Mouse (Mus musculus) layer of hippocampus, postnatal 10 days (tissue): ENCODE data around the gene Pakap. TPM values are rescaled to one million over a fixed set of nuclear protein-coding genes. Genes with fewer than 3 reads are reported as not detected.
"Not testable (repeated sequence)": the region's sequence is repeated elsewhere in the genome, so short reads cannot be mapped to it uniquely, and the experiment has no call there.

Experiments
- DNase-seq, 2 experiments: peaks; one replicate each; pipeline ENCODE4 v3.0.0; 2021; ENCODE audit warnings: low spot score in 2 of 2
- total RNA-seq, 2 experiments: library from RNA; stranded (reverse); gene quantifications; 2 replicates each; pipeline ENCODE4 v1.2.3; 2021

Gene Pakap
- total RNA-seq, 2 experiments from 2014 or later: 20.9 to 25.3 TPM

DNA sequence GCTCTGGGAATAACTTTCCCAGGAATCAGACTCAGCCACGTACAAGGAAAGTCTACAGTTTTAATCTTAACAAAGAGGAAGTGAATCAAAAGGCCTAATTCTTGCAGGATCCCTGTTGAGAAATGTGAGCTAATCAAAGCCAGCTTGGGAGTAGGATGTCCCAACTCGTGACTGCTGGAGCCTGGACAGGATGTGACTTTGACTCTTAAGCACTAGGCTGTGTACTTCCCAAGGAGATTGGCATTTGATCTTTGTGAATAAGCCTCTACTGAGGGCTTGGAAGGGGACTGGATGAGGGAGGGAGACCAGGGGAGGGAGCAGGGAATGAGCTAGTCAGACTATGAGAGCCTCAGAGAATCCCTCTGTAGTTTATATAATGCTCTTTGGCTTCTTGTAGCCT lies 298.1 kb downstream of the Pakap start:
- DNase-seq: no peak

DNA sequence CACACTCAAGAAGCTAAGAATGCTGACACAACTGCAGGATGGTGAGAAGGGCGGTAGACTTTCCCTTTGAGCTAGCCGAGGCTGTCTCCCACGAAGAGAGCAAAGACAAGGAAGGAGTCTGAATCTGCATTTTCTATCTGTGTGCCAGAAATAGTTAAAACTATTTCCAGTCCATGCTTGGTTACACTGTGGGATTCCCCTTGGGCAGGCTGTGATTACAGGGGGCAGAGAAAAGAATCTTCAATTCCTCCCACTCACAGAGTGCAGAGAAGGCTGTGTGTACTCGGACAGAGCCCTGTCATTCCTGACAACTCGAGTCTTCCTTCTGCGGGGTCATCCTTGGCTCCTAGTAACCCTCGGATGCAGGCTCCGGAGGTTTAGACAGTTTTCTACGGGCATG lies 299.0 kb downstream of the Pakap start:
- no peak for DNase-seq

DNA sequence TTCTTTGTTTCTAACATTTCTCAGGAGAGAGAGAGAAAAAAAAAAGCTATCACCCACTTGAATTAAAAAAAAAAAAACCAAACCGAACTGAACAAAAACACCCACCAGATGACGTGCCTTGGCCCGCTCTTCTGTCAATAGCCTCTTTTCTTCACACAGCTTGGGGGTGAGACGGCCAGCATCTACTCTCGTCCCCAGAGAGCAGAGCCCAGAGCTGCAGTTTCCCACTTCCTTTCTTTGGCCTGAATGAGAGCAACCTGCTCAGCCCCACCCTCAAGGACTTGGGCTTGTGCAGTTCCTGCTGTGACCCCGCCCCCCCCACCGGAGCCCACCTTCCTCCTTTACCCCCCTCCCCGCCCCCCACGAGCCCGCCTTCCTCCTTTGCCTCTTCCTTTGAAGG lies 299.5 kb downstream of the Pakap start:
- DNase-seq: no peak

DNA sequence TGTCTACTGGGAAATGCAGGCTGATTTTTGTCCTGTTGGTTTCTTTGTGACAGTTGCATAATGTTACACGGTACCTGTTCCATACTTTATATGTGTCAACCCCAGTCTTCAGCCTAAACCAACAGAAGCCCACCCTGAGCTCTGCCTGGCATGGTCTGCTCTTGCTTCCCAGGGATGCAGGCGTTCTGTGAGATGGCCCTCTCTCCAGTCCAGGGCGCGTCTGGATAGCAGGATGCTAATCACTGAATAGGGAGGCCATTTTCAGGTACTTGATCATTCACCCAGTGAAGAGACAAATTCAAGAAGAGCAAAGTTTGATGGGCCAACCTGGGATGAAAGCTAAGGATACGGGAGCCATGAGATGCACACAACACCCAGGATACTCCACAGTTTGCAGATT lies 311.2 kb downstream of the Pakap start:
- no peak for DNase-seq

DNA sequence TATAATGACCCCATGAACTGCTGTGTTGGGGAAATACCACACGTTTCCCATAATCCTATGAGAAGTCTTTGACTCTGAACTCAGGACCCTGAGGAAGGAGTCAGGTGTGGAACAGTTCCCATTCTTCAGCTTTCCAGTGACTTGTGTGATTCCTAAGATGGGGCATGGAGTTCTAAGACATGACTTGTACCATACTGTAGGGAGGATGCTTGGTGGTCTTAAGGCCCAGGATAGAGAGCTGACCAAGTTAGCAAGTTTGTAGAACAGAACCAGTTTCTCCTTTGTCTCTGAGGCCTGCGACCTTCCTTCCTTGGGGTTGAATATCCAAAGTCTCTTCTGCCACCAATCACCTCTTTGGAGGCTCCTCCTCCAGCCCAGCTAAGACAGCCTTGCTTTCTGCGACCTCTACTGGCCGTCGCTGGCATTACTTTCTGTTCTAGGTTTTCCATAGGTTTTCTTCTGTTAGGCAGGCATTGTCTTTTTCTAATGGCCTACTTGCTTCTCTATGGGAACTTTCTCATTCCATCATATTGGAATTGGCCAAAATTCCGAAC lies 311.9 kb downstream of the Pakap start:
- DNase-seq: peak; percentile 82 to 83

DNA sequence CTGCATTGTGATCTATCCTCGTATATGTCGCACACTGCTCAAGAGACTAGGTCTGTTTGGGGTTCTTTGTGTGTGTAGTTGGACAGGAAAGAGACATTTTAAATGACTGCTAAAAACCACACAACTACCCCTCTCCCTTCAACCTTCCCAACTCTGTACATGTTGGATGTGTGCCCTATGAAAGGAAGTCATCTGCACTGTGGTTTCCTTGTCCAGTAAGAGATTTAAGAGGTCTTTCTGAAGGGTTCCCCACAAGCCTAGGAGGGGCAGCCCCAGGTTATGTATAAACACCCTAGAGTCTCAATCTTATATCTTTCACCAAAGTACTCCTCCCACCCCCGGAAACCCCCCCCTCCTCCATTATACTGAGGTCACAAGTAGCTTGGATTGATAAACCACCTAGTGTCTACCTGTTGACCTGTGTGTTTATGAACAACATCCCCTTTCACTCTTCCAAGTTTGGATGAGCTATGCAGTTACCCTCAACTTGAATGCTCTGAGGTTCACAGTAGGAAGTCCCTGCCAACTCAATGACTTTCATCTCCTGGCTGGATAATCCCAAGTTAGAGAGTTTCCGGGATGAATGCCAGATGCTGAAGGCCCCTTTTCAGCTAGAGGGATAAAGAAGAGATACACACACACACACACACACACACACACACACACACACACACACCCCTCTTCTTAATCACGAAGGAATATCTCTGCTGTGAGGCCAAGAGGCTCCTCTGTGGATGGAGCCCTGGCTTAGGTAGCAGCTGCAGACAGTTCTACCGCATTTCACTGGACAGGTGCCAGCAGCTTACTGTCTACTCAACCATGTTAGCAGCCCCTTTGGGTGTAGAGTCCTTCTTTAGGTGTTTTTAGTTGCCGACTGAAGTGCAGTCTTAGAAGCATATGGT lies 315.8 kb downstream of the Pakap start:
- DNase-seq: no peak

DNA sequence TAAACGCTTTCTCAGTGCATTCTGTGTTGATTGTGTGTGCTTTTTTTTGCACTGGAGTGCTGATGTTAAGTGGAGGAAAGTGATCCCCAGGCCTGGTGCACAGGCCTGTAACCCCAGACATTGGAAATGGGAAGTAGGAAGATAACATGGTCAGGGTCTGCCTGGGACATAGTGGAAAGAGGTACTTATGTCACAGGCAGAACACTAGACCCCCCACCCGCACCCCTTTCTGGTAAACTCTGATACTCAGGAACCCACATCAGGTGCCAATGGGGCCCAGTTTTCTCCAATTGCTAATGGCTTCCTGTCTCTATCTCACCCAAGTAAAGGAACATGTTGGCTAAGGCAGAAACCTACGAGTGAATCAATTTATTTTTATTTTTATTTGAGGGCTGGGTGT lies 316.5 kb downstream of the Pakap start:
- DNase-seq: no peak

DNA sequence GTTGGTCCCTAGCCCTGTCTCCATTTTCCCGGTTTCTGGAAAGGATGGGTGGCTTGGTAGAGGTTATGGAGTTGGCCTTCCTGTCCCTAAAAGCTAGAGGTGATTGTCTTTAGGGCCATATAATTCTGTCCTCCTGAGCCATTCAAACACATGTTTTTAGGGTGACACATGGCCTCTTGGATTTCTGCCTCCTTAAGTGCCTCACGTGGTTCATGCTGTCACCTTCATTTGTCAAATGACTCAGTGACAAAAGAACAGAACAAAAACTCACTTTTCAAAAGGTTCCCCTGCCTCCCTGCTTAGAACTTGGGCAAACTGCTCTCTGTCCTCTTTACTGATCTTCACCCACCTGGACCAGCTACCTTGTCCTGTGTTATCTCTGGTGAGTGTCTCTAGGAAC lies 317.2 kb downstream of the Pakap start:
- no peak for DNase-seq

DNA sequence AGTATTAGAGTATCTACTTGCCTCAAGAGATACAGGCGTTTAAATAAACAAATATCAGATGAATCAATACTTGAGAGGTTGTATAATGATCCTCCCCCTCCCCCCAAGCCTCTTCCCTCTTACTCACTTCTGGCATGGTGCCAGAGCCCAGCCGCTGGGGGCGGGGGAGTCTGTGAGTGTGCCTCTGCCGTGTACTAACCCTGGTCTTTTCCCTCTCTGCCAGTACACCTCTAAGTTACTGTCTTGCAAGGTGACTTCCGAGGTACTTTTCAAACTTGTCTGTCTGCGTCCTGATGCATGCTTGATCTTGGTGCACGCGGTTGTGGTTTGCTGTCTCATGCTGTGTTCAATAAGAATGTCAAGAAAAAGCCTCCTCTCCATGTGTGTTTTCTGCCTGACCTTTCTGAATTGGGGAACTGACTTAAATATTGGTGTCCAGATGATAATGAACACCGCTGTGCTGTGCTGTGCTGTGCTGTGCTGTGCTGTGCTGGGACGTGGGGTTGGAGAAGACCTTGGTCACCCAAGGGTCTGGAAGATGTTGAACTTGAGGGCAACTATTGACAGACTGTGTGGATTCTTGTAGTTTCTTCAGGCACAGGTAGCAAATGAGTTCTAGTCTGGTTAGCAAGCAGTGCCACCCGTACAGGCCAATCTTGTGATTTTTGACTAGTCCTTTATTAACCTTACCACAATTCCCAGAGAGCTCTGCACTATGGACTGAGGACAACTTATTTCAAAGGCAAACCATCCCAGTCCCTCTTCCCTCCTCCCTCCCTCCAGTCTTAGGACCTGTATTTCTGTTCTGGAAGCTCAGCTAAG lies 318.3 kb downstream of the Pakap start:
- DNase-seq: no peak

DNA sequence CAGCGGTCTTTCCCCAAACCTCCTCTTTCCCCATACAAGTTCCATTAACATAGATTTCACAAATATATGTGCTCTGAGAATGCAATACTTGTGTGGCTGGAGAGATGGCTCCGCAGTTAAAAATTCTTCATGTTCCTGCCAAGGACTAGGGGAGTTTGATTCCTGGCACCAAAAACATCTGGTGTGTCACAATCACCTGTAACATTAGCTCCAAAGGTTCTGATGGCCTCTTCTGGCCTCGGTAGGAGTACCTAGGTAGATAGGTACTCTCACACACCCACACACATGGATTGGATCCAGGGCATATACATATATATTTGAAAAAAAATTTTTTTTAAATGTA lies 318.9 kb downstream of the Pakap start:
- no peak for DNase-seq

DNA sequence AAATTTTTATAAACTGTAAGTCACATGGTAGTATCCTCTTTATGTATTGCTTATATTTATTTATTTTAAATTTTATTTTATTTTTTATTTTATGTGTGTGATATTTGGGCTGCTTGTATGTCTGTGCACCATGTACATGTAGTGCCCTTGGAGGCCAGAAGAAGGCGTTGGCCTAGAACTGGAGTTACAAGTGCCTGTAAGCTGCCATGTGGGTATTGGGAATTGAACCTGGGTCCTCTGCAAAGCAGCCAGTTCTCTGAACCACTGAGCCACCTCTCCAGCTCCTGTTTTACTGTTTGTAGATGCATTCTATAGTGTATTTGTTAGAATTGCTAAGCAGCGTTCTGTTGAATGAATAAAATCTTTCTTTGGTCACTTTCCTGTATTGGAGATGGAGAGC lies 320.3 kb downstream of the Pakap start:
- no peak for DNase-seq

DNA sequence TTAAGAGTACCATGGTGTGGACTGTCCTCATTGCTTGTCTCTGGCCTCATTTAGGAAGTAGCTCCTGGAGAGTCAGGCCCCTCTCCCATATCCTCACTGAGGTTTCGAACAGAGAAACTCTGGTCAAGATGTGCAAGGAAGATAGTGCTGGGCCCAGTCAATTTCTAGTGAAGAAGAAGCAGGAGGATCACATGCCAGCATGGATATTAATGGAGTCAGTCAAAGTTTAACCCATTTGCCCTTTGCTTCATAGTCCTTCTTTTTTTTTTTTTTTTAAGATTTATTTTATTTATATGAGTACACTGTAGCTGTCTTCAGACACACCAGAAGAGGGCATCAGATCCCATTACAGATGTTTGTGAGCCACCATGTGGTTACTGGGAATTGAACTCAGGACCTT lies 321.0 kb downstream of the Pakap start:
- not testable (repeated sequence) for DNase-seq

DNA sequence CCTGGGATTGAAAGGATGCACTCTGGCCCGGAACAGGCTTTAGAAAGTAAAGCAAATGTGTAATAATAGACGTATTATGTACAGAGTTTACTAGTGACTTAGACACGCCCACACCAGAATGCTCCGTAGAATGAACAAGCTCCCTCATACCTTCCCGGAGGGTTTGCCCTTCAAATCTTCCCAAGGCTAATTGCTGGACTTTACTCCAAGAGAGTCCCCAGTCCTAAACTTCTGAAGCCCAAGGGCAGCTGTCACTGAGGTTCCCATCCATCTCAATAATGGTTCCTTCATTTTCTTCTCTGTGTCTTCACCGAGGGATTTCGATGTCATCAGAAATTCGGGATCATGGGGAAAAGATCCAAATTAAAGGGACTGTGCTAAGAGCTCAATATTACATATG lies 321.8 kb downstream of the Pakap start:
- no peak for DNase-seq

DNA sequence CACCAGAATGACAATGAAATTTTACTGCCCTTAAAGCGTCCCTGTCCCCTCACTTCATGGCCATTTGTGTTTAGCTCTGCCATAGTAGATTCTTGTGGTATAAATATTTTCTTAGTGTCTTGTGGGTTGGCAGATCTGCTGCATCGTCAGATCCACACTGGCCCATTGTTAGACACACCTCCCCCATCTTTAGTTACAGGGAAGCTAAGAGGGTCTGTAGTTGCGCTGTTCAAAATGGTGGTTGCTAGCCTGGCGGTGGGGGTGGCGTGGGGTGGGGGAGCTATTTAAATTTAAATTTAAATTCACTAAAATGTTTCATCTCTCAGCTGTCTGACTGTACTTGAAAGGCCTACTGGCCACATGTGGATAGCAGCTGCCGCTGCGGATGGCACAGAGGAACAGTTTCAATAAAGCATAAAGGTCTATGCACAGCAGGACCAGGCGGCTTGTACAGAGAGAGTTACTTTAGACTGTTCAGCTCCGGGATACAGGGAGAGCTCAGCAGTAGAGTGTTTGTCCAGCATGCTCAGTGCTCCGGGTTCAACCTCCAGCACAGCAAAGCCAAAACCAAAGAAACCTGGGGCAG lies 324.1 kb downstream of the Pakap start:
- DNase-seq: no peak

DNA sequence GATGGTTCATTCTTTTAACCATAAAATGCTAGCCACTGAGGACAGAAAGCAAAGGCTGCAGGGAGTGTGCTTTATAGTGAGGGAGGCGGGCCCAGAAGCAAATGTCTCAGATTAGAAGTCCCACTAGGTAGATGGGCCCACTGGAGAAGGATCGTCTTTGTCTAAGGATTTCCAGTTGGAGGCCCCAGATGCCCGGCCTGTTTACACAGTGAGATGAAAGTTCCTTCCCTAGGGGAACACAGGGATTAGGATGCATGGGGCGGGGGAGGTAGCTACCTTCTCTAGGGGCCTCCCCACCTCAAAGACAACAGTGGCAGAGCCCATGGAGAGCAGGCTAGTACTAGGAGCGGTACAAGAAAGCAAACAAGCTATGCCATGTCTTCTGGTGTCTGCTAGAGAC lies 327.2 kb downstream of the Pakap start:
- DNase-seq: no peak

DNA sequence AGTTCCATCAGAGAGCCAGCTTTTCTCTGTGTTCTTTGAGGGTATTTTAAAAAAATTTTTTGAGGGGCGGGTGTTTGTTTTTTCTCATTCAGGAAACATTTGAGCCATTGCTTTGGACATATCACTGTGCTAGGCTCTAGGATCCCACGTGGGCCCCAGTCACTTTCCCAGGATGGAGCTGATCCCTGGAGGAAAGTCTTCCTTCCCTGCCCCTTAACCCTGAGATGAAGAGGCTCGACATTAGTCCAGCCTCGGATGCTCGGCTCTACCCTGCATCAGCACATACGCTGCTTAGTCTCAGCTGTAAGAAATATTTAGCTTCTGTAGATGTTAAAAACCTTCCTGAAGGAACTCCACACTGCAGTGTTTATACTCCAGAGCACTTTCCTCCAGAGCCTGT lies 327.9 kb downstream of the Pakap start:
- no peak for DNase-seq

DNA sequence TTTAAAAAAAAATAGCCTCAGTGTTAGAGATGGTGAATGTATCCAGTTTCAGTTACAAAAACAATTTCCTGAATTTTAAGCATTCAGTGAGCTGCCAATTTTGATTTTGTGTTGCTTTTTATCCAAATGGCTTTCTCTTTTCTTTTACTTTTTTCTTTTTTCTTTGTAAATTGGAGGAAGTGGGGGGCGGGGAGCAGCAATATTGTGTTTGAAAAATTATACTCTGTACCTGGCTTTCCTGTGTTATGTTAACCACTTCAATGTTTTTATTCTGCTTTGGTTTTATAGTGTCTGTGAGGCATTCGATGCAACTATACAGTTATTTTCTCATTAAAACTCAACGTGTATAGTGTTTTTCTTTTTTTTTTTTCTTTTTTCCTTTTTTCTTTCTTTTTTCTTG lies 328.7 kb downstream of the Pakap start:
- DNase-seq: no peak

DNA sequence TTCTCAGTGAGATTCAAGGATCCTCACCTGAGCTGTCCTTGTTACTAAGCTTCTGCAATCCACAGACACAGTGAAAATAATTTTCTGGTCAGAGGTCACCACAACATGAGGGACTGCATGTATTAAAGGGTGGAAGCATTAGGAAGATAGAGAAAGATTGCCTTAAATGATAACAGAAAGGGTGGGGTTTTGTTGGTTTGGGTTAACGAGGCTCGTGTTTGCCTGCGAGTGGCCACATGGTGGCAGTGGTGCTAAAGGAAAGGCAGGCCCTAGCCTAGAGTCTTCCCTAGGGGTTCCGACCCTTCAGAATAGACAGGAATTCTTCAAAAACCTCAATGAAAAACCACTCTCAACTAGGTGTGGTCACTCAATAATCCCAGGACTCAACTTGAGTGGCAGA lies 333.2 kb downstream of the Pakap start:
- peak; percentile 59 to 70 for DNase-seq

DNA sequence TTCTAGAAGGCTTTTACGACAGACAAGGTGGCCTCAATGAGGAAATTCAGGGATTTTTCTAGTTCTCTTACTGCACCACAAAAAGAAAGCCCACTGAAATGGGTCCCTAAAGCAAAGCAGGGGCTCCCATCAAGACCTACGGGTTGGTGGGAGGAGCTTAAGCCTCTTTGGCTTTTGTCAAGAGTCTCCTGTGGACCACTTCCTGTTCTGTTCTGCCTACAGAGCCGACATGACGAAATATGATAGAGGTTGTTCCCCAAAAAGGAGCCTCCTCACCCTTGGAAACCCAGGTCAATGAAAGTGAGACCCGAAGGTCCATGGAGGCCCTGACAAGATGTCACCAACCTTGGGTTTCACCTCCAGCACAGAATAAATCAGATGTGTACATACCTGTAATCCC lies 334.6 kb downstream of the Pakap start:
- no peak for DNase-seq

DNA sequence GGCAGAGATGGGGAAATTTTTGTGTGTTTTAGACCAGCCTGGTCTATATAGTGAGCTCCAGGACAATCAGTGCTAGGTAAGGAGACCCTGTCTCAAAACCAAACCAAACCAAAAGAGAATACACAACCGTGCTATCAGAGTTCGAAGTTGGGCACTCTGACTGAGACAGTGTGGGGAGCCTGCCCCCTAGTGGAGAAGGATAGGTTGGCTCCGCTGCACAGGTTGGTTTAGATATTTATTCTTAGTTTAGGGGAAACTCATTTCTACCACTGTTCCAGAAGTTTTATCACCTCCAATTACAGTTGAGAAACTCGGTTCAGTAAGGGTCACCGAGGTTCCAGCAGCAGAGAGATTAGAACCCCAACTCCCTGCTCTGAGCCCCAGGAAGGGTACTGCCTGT lies 336.2 kb downstream of the Pakap start:
- peak; percentile 67 to 74 for DNase-seq

DNA sequence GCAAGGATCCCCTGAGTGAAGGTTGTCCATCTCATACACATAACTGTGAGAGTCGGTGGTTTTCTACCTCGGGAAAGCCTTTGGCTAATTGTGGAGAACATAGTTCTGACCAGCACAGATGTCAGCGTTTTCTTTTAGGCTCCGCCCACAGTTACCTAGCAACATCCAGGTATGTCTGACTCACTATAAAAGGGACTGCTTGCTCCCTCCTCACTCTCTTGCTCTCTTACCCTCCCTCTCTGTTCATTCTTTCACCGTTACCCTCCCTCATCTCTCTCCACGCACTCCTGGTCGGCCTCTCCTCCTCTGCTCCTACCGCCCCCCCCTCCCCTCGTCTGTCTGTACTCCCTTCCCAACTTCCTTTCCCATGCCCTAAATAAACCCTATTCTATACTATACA lies 336.7 kb downstream of the Pakap start:
- DNase-seq: no peak

DNA sequence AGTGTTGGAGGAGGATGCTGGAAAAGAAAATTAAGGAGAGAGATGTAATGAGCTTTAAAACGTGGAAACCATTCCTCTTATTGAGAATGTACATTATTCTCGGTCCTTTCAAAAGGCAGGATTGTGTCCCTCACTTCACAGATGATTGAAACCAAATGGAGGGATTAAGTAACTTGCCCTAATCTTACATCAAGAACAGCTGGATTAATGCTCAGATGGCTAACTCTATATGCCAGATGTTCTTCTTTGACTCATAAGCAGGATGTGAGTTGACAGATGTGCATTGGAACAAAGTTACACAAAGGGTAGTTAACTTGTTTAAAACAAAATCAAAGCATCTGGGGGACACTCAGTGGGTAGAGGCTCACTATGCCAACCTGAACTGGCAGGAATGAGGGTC lies 338.7 kb downstream of the Pakap start:
- DNase-seq: no peak
